Mouse (Mus musculus) liver, adult 2 months (tissue): ENCODE results near the gene P4hb. TPM values are rescaled to one million over a fixed set of nuclear protein-coding genes. Genes with fewer than 3 reads are reported as not detected.

Source experiments
- DNase-seq: peaks from one replicate; pipeline ENCODE4 v3.0.0-alpha.2; 2011; ENCODE audit warnings: low read depth, low spot score; ENCODE audit errors: extremely low read depth
- H3K27ac ChIP-seq: fragments of 200-500 bp; replicated peaks from 2 replicates; pipeline ENCODE4 v1.5.1; 2012; ENCODE audit warnings: low read depth, mild to moderate bottlenecking, control low read depth, inconsistent platforms, low read length; ENCODE audit not compliant: insufficient read depth
- H3K27me3 ChIP-seq: fragments of 200-500 bp; 2 replicates; pipeline ENCODE4 v1.6.1; 2012; ENCODE audit warnings: mild to moderate bottlenecking, moderate library complexity, low read length, inconsistent platforms; ENCODE audit not compliant: control insufficient read depth, insufficient read depth
- H3K36me3 ChIP-seq: fragments of 200-500 bp; 2 replicates; pipeline ENCODE4 v1.6.1; 2012; ENCODE audit warnings: low read length, inconsistent platforms; ENCODE audit not compliant: control insufficient read depth, insufficient read depth
- H3K4me1 ChIP-seq: fragments of 200-500 bp; 2 replicates; pipeline ENCODE4 v1.6.1; 2011; ENCODE audit warnings: low read length; ENCODE audit not compliant: control insufficient read depth, insufficient read depth
- H3K4me3 ChIP-seq: fragments of 200-500 bp; 2 replicates; pipeline ENCODE4 v1.5.1; 2011; ENCODE audit warnings: low read depth, mild to moderate bottlenecking, control low read depth, low read length, moderate library complexity; ENCODE audit not compliant: insufficient read depth
- H3K79me2 ChIP-seq: fragments of 200-500 bp; 2 replicates; pipeline ENCODE4 v1.6.1; 2012; ENCODE audit warnings: inconsistent platforms, mild to moderate bottlenecking, low read length, moderate library complexity; ENCODE audit not compliant: control insufficient read depth, insufficient read depth
- H3K9ac ChIP-seq: fragments of 200-500 bp; 2 replicates; pipeline ENCODE4 v1.6.1; 2012; ENCODE audit warnings: low read depth, mild to moderate bottlenecking, control low read depth, inconsistent platforms, low read length
- CTCF ChIP-seq: fragments of 200-500 bp; IDR thresholded peaks from 2 replicates; pipeline ENCODE4 v1.5.1; 2011; ENCODE audit warnings: low read depth, low read length, control low read depth
- POLR2A ChIP-seq: fragments of 200-500 bp; IDR thresholded peaks from 2 replicates; pipeline ENCODE4 v1.6.1; 2011; ENCODE audit warnings: low read length, control low read depth; ENCODE audit not compliant: insufficient read depth; ENCODE audit errors: extremely low read depth
- whole genome bisulfite sequencing: fragments of 180-500 bp; shearing (Covaris S2); methylation state at CpG from one replicate; pipeline ENCODE4 v1.1.7; 2018; 5-methylcytosine and 5-hydroxymethylcytosine counted together
- polyA plus RNA-seq: library from polyadenylated mRNA; depleted of rRNA; stranded (reverse); fragments of >200 nt; gene quantifications from 2 replicates; pipeline ENCODE4 v1.2.3, GENCODE M21; 2012
- total RNA-seq: library from RNA; depleted of rRNA; stranded (reverse); fragments of >200 nt; gene quantifications from 2 replicates; pipeline ENCODE4 v1.2.3, GENCODE M21; 2014

The P4hb gene
- total and polyA plus RNA-seq, 2 experiments = 683 to 951 TPM

DNA sequence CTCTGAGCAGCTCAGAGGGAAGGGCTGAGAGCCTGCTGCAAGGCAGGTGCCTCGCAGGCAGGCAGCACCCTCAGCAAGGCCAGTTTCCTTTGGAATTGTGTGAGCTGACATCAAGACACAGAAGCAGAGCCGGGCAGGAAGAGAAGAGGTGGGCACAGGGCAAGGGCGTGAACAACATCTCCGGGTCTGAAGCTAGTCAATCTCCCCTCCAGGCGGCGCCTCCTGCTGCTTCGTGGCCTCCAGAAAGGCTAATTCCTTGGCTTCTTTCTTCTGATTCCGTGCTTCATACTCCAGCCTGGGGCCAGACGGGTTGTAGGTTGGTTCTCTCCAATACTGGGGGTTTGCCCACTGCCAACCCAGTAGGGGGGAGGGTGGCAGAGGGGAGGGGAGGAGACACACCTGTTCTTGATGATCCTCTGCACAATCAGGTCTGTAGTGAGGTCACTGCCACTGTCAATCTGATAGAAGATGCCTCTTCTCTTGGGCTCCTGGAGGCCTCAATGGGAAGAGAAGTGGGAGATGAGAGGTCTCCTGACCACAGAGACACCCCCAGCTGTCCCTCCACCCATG, 37.5 kb upstream of the P4hb start:
- H3K79me2 ChIP-seq = peaks cover 5% of the 10 kb centered on the region; the same call in 1 of the 2 replicates
- peaks cover 37% of the 10 kb centered on the region for H3K36me3 ChIP-seq
- H3K4me1 ChIP-seq = peaks cover 20% of the 10 kb centered on the region
- TF ChIP-seq CTCF (no peak), POLR2A (no peak)
- H3K27me3 ChIP-seq = no peaks in the 10 kb centered on the region
- WGBS = 79% methylated on average over 9 of the region's 9 CpGs
- DNase-seq = no peak
- H3K27ac ChIP-seq = no peak overlapping the region
- no peak overlapping the region for H3K9ac ChIP-seq
- no peak overlapping the region for H3K4me3 ChIP-seq

DNA sequence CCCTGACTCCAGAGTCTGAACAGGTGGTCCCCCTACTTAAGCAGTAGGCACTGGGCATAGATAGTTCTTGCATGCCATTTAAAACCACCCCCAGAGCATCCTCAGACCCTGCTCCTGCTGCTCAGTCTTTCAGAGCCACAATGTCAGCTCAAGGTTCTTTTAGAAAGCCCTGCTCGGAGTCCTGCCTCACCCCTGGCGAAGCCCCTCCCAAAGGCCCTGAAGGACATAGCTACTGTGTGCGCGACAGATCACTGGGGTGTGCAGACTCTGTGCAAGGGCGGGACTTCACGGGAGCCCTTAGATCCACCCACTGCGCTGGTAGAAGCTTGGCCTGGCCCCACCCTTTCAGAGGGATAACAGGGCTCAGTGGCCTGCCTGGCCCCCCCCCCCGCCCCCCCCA, 36.2 kb upstream of the P4hb start:
- DNase-seq = peak; percentile 75
- H3K27ac ChIP-seq = peak overlapping the region; percentile 24; the same call in 1 of the 2 replicates
- no peaks in the 10 kb centered on the region for H3K79me2 ChIP-seq
- H3K27me3 ChIP-seq = no peaks in the 10 kb centered on the region
- 27% methylated on average over 8 of the region's 8 CpGs for WGBS
- 0 out of 2 replicates have a peak, but pooled peaks have one; percentile 5 for TF ChIP-seq POLR2A
- no peak for TF ChIP-seq CTCF
- peak overlapping the region; percentile 49; the same call in 1 of the 2 replicates for H3K9ac ChIP-seq
- H3K36me3 ChIP-seq = peaks cover 32% of the 10 kb centered on the region
- peaks cover 14% of the 10 kb centered on the region for H3K4me1 ChIP-seq
- no peak overlapping the region for H3K4me3 ChIP-seq

DNA sequence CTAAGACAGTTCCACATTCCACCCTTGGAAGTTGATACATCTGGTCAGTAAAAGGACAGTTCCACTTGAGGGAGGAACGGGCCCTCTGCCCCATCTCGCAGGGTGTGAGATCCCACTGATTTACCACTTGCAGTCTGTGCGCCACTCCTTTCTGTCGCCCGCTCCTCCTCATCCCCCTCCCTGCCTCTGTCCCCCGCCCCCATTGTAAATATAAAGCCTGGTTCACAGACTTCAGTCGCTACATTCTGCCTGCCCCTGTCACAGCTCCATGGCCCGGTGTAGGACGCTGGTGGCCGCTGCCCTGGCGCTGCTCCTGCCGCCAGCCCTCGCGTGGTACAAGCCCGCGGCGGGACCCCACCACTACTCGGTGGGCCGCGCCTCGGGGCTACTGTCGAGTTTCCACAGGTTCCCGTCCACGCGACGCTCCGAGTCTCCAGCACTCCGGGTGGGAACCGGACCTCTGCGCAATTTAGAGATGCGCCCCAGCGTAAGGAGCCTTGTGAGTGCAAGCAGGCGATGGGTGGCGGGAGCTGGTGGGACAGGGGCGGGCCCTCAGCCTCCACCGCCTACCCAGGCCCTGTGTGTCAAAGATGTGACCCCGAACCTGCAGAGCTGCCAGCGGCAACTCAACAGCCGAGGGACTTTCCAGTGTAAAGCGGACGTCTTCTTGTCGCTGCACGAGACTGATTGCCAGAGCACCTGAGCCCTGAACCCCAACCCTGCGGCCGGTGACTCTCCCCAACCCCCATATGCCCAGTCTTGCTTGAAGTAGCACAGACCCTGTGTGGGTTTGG, 35.4 kb upstream of the P4hb start, which contains the start of gene Npb:
Gene Npb (plus strand): TSS at position 237 of the 794 bp plus-strand sequence.
- 12% methylated on average over 45 of the region's 45 CpGs for WGBS
- Histone ChIP-seq H3K4me1 (peaks cover 7% of the 10 kb centered on the region; the same call in 1 of the 2 replicates), H3K27ac (peak within 1 kb of the TSS; percentile 24), H3K27me3 (no peaks in the 10 kb centered on the region), H3K4me3 (no peak within 1 kb of the TSS), H3K36me3 (peaks cover 24% of the 10 kb centered on the region), H3K9ac (peak within 1 kb of the TSS; percentile 49; the same call in 1 of the 2 replicates), H3K79me2 (no peaks in the 10 kb centered on the region)
- peak; percentile 3; the same call in 1 of the 2 replicates for TF ChIP-seq CTCF
- TF ChIP-seq POLR2A = 0 out of 2 replicates have a peak, but pooled peaks have one; percentile 26
- peak; percentile 63 for DNase-seq

DNA sequence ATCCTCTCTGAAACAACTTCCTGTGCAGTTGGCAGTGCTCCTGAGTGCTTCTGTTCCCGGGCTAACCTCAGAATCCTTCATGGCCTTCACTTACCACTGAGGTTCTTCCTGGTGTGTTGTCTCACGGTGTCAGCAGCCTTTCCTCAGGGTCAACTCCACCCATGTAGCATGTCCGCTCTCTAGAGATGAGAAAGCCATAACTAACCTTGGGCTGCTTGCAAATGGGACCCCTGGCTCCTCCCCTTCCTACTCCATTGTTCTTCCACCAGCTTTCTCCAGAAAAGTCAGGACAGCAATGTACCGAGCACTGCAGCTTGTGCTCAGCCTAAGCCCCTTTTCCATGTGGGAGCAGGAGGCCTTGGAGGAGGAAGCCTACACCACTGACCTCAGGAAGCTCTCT, 33.7 kb upstream of the P4hb start:
- Histone ChIP-seq H3K79me2 (no peaks in the 10 kb centered on the region), H3K36me3 (peaks cover 13% of the 10 kb centered on the region), H3K9ac (no peak overlapping the region), H3K4me1 (0 out of 2 replicates have a peak, but pooled peaks cover 3% of the 10 kb centered on the region), H3K4me3 (no peak overlapping the region), H3K27me3 (no peaks in the 10 kb centered on the region), H3K27ac (no peak overlapping the region)
- WGBS = 74% methylated on average over 4 of the region's 4 CpGs
- DNase-seq = no peak
- TF ChIP-seq POLR2A (no peak), CTCF (no peak)

DNA sequence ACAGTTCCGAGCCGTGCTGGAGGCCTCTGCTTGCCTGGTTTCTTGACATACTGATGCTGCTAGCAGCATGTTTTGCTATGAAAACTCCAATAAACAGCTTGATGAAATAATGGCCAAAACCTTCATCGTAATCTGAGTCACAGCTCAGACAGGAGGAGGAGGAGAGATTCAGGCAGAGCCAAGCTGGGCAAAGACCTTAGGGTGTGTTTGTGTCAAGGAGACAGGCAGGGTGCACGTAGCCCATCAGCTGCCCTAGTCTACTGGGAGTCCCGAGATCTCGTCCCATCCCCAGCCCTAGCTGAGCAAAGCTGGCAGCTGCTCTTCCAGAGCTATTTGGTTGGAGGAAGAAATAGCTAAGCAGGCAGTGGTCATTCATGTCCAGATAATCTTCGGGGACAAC, 32.6 kb upstream of the P4hb start:
- H3K4me1 ChIP-seq = 0 out of 2 replicates have a peak, but pooled peaks cover 3% of the 10 kb centered on the region
- 90% methylated on average over 7 of the region's 7 CpGs for WGBS

More for the DNA sequence above, 32.6 kb upstream of the P4hb start:
- no peak overlapping the region for H3K9ac ChIP-seq
- no peaks in the 10 kb centered on the region for H3K79me2 ChIP-seq
- no peak for DNase-seq
- no peaks in the 10 kb centered on the region for H3K27me3 ChIP-seq
- TF ChIP-seq CTCF = no peak
- TF ChIP-seq POLR2A = no peak
- H3K27ac ChIP-seq = no peak overlapping the region
- no peak overlapping the region for H3K4me3 ChIP-seq
- peaks cover 4% of the 10 kb centered on the region; the same call in 1 of the 2 replicates for H3K36me3 ChIP-seq
